Mouse (Mus musculus) granulocyte monocyte progenitor cell, adult 5-6 weeks (primary cell): ENCODE measurements around the gene Acsf2. TPM values are rescaled to one million over a fixed set of nuclear protein-coding genes. Genes with fewer than 3 reads are reported as not detected.

Source experiments
- ATAC-seq: replicated peaks from 2 replicates; pipeline ENCODE4 v1.8.0; 2016; ENCODE audit warnings: mild to moderate bottlenecking, moderate TSS enrichment, inconsistent platforms; ENCODE audit not compliant: poor library complexity, severe bottlenecking
- total RNA-seq, 2 experiments: library from RNA; stranded (forward) in 1 of 2; stranded (reverse) in 1 of 2; fragments of 200-712, 200-1000 nt in 1 of 2; fragments of >200 nt in 1 of 2; fragmentation: Nextera tagmentation in 1 of 2; gene quantifications; 2 replicates each; pipeline ENCODE4 v1.2.3; 2014 to 2017

Gene Acsf2
- total RNA-seq, 2 experiments from 2014 or later: 2.1 to 12.9 TPM

DNA sequence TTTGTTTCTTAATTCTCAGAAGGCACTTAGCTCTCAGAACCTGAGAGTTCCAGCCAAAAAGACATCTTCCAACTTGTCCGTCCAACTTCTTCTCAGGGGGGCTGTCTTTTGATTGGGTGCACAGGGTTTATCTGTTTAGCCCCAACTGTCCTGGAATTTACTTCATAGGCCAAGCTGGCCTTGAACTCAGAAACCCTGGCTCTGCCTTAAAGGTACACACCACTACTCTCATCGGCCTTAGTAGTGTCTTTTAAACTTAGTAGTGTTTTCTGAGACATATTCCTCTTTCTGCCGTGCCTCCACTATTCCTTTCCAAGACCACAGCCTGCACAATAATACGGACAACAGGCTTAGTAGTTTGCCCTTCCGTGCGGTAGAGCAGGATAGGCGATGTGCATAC is 1.2 kb downstream of the Acsf2 start:
- no peak for ATAC-seq

DNA sequence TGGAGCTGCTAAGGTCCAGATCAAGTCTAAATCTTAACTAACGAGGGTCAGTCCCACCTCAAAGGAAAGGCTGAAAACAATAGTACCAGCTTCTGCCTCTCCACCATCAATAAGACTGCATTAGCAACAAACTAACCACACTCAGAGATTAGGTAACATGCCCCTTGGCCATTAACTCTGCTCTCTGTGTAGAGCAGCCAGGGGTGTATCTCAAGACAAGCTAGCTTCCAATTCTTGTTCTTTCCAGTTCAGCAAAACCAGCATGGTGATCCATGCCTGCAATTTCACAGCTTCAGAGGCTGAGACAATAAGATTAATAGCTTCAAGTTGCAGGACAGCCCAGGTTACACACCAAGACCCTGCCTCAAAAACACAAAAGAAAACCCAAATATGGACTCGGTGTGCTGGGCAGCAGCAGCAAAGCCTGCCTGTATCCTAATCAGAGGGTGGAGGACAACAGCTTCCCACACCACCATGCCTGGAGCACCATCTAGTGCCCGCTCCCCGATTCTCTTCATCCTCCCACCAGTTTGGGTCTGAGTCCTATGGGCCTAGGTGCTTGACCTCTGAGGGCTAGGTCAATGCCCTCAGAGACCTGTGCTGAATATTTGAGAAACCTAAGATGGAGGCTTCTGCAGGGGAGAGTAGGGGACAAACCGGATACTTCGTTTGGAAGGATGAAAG is 3.1 kb downstream of the Acsf2 start:
- no peak for ATAC-seq

GRCm38 (mm10) chr11:94597319-94597718 is 4.4 kb downstream of the Acsf2 start:
- no peak for ATAC-seq

- ATAC-seq: peak; percentile 59; the same call in 1 of the 2 replicates
These were observed 5.3 kb downstream of the Acsf2 start for GRCm38 (mm10) chr11:94596311-94596852.

- no peak for ATAC-seq
These were observed 14.2 kb downstream of the Acsf2 start for GRCm38 (mm10) chr11:94587511-94587910.

- no peak for ATAC-seq
These were observed 16.6 kb downstream of the Acsf2 start for GRCm38 (mm10) chr11:94585091-94585490.

GRCm38 (mm10) chr11:94580111-94580740 is 21.4 kb downstream of the Acsf2 start:
- no peak for ATAC-seq

- ATAC-seq: no peak
These were observed 25.3 kb downstream of the Acsf2 start for GRCm38 (mm10) chr11:94576361-94576760.

GRCm38 (mm10) chr11:94575036-94575435 is 26.6 kb downstream of the Acsf2 start:
- ATAC-seq: no peak

- ATAC-seq: no peak
These were observed 27.1 kb downstream of the Acsf2 start for GRCm38 (mm10) chr11:94574560-94574959.

DNA sequence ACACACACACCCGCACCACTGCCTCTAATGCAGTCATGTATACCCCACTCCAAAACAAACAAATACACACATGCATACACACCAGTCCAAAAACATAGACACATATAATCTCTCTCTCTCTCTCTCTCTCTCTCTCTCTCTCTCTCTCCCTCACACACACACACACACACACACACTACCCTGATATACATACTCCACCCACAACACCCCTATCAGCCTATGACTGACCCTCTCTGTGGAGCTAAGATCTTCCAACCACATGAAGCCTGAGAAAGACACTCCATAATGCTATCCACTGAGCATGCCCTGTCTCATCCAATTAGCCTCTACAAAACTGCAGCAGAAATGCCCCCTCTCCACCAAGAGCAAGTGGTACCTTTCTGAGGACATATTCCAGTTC is 29.8 kb downstream of the Acsf2 start:
- no peak for ATAC-seq

GRCm38 (mm10) chr11:94570612-94571011 is 31.1 kb downstream of the Acsf2 start:
- ATAC-seq: peak; percentile 33; the same call in 1 of the 2 replicates

DNA sequence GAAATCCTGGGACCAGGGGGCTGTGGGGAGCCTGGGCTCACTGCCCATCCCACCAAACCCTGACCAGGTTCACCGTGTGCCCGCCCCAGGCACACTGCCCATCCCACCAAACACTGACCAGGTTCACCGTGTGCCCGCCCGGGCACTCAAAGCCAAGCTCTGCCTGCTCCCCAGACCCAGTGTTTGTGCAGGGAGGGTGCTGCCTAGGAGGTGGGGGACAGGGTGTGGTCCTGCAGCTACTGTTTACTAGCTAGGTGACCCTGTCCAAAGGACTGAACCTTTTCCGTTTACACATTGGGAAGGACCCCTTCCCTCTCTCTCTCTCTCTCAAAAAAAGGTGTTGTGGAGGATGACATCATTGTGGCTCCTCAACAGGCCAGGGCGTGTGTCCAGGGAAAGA is 34.3 kb downstream of the Acsf2 start:
- ATAC-seq: no peak

- ATAC-seq: no peak
These were observed 35.1 kb downstream of the Acsf2 start for GRCm38 (mm10) chr11:94566534-94566933.

DNA sequence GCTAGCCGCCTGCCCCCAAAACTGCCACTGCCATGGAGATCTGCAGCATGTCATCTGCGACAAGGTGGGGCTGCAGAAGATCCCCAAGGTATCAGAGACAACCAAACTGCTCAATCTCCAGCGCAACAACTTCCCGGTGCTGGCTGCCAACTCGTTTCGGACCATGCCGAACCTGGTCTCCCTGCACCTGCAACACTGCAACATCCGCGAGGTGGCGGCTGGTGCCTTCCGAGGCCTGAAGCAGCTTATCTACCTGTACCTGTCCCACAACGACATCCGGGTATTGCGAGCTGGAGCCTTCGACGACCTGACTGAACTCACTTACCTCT is 36.6 kb downstream of the Acsf2 start:
- no peak for ATAC-seq

GRCm38 (mm10) chr11:94564437-94565150 is 37.1 kb downstream of the Acsf2 start, which contains the start of gene Chad:
Chad (plus strand) TSS chr11:94565047.
- peak; percentile 90 for ATAC-seq

DNA sequence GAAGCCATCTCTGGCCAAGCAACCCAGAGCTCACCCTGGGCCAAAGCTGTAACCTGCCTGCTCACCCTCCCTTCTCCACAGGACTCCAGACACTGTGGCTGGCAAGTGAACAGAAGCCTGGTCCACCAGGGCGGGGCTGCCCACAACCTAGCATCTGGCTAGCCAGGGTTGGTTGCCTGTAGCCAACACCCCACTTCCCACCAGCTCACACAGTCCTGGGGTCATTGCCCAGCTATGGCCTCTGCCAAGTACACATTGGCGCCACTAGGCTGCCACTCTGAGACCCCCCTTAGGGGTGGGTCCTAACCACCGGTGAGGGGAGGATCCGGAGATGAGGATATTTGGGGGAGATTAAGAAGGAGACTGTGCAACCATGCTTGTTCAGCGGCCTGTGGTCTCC is 37.9 kb downstream of the Acsf2 start:
- peak; percentile 36 for ATAC-seq

DNA sequence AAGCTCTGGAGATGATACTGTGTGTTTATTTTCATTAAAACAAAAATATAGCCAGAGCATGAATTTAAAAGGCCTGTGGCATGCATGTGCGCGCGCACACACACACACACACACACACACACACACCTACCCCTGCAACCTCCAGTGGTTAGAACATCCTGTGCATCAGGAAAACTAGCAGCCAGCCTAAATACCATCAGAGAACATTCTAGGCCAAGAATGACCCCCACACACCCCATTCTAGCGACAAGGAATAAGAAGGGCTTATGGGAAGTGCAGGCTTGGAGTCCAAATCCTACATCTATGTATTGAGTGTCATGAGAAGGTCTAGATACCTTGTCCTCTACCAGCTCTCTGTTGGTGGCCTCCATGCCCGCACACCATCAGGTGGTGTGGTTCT is 38.3 kb downstream of the Acsf2 start:
- ATAC-seq: no peak

- no peak for ATAC-seq
These were observed 43.4 kb downstream of the Acsf2 start for GRCm38 (mm10) chr11:94558226-94558625.

DNA sequence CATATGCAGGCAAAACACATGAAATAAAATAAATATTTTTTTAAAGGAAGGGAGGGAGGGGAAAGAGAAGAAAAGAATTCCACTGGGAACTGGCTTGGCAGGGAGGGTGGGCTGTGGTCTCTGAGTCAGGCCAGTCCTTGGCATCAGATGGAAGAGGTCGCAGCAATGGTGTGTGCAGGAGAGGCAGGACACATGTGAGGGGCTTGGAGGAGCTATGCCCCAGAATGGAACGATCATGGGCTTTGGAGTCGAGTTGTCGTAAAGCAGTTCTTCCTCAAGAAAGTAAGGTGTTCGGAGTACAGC is 51.3 kb downstream of the Acsf2 start:
- no peak for ATAC-seq

DNA sequence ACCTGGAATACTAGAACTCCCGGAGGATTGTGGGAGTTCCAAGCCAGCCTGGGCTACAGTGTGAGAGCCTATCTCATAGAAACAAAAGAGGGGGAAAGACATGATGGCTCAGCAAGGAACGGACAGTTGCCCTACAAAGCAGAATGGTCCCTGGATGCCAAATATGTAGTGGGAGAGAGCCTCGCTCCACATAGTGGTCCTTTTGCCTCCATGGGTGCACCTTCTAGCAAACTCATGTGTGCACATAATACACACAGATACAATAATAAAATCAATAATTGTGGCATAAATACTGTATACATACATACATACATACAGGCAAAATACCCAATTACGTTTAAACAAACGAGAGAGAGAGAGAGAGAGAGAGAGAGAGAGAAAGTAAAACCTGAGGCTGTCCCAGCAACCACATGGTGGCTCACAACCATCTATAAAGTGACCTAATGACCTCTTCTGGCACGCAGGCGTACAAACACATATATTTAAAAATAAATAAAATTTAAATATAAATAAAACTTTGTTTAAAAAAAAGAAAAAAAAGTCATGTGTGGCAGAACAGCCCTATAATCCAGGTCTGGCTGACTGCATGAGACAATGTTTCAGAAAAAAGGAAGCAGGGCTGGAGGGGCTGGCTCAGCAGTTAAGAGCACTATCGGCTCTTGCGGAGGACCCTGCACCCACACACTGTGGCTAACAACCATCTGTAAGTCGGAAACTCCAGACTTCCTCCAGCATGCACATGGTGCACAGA is 51.8 kb downstream of the Acsf2 start:
- ATAC-seq: peak; percentile 44
